7 mouse cellular contexts compared by ENCODE assay signal in the genomic region with DNA sequence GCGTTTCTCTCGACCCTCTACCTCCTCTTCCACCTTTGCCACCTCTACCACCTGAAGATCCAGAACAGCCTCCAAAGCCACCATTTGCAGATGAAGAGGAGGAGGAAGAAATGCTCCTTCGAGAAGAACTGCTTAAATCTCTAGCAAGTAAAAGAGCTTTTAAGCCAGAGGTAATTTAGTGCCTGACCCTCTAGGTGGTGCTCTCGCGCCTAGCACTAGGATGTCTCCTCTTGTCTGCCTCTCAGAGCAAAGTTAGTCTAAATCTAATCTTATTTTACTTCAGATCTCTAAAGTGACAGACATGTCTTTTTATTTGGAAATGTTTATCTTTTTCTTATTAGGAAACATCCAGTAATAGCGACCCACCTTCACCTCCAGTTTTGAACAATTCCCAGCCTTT. TPM values are rescaled to one million over a fixed set of nuclear protein-coding genes. Genes with fewer than 3 reads are reported as not detected.
A peak's percentile ranks its signal among the peaks of the same experiment; 100 is the strongest.
DNase-seq lines count a peak whose midpoint lies in the region; ATAC-seq and TF ChIP-seq lines count a peak whose summit lies in the region.

No protein-coding gene starts in this region.

- H3K9ac ChIP-seq in intestine, postnatal 0 days (ENCODE audit: low read depth, low read length): no peak overlapping the region
- H3K9ac ChIP-seq in liver, adult 2 months (ENCODE audit: low read depth, low read length): no peak overlapping the region

- ATAC-seq in erythroid progenitor cell, adult 5-6 weeks (replicated peaks; ENCODE audit: low FRiP score, poor library complexity, severe bottlenecking): 0 out of 2 replicates have a peak, but pooled peaks have one; percentile 54
- no peak for ATAC-seq in intestine, postnatal 0 days

- H3K27me3 ChIP-seq in intestine, postnatal 0 days (replicated peaks; ENCODE audit: control insufficient read depth, insufficient read depth, low read length): no peaks in the 10 kb centered on the region
- H3K27me3 ChIP-seq in liver, adult 2 months (ENCODE audit: control insufficient read depth, insufficient read depth, low read length): no peaks in the 10 kb centered on the region

- peak; percentile 21 for DNase-seq in urinary bladder, adult 2 months (ENCODE audit: low spot score)
- DNase-seq in urinary bladder, postnatal 10 days (ENCODE audit: low spot score): no peak
- peak; percentile 81 for DNase-seq in brain, adult 2 months (ENCODE audit: low read depth, low spot score)
- peak; percentile 30 for DNase-seq in liver, adult 2 months (ENCODE audit: extremely low read depth, low read depth, low spot score)
- peak; percentile 53 to 75 for DNase-seq in right cerebral cortex, postnatal 10 days (ENCODE audit: low spot score in 2 of 2)

- H3K4me1 ChIP-seq in intestine, postnatal 0 days (replicated peaks; ENCODE audit: control insufficient read depth, insufficient read depth, low read length): no peaks in the 10 kb centered on the region
- H3K4me1 ChIP-seq in liver, adult 2 months (ENCODE audit: control insufficient read depth, insufficient read depth, low read length): no peaks in the 10 kb centered on the region

- 62% methylated on average over 6 of the region's 6 CpGs for WGBS in intestine, postnatal 0 days
- 76% methylated on average over 6 of the region's 6 CpGs for WGBS in liver, adult 2 months

- no peak overlapping the region for H3K4me2 ChIP-seq in intestine, postnatal 0 days (replicated peaks; ENCODE audit: low read depth)

- peaks cover 68% of the 10 kb centered on the region for H3K36me3 ChIP-seq in intestine, postnatal 0 days (ENCODE audit: control insufficient read depth, insufficient read depth)
- H3K36me3 ChIP-seq in liver, adult 2 months (ENCODE audit: control insufficient read depth, insufficient read depth, low read length): peaks cover 67% of the 10 kb centered on the region

- no peaks in the 10 kb centered on the region; the same call in 1 of the 2 replicates for H3K79me2 ChIP-seq in liver, adult 2 months (ENCODE audit: control insufficient read depth, insufficient read depth, low read length)

- no peak overlapping the region for H3K4me3 ChIP-seq in intestine, postnatal 0 days (ENCODE audit: low read depth, low read length)
- no peak overlapping the region for H3K4me3 ChIP-seq in liver, adult 2 months (ENCODE audit: insufficient read depth, low read depth, low read length)

- H3K27ac ChIP-seq in intestine, postnatal 0 days (ENCODE audit: low read depth, low read length): no peak overlapping the region
- no peak overlapping the region for H3K27ac ChIP-seq in liver, adult 2 months (replicated peaks; ENCODE audit: insufficient read depth, low read depth, low read length)

- no peaks in the 10 kb centered on the region for H3K9me3 ChIP-seq in intestine, postnatal 0 days (ENCODE audit: control insufficient read depth)

- peak; percentile 84 for TF ChIP-seq CTCF in intestine, postnatal 0 days (IDR thresholded peaks at IDR 0.05; ENCODE audit: low read depth)
- TF ChIP-seq CTCF in liver, adult 2 months (IDR thresholded peaks at IDR 0.05; ENCODE audit: low read depth, low read length): peak; percentile 58; the same call in 1 of the 2 replicates

- TF ChIP-seq POLR2A in liver, adult 2 months (IDR thresholded peaks at IDR 0.05; ENCODE audit: extremely low read depth, insufficient read depth, low read length): no peak

RNA-seq across cellular contexts. Expression of a gene that starts 21.6 kb away (rescaled TPM):
- 82.9 and 116 TPM in 2 replicates for polyA plus RNA-seq in urinary bladder, adult 2 months (2012; rRNA removed)
- total RNA-seq in erythroid progenitor cell, adult 5-6 weeks (2015; ENCODE audit: low replicate concordance): 115 and 122 TPM in 2 replicates
- 69.8 and 72.4 TPM in 2 replicates for total RNA-seq in erythroid progenitor cell, adult 5-6 weeks (2017; ENCODE audit: low replicate concordance)
- polyA plus RNA-seq in intestine, postnatal 0 days (2015; fragmentation: Nextera tagmentation; extraction: Ambion mirVana): 11.5 and 12.0 TPM in 2 replicates
- 28.3 and 31.6 TPM in 2 replicates for total RNA-seq in liver, adult 2 months (2014; rRNA removed)
- polyA plus RNA-seq in liver, adult 2 months (2012; rRNA removed): 6.0 and 7.9 TPM in 2 replicates

RNA-seq across cellular contexts. Expression of a gene that starts 22.1 kb away (rescaled TPM):
- polyA plus RNA-seq in urinary bladder, adult 2 months (2012; rRNA removed): 9.9 and 11.1 TPM in 2 replicates
- 8.0 and 12.3 TPM in 2 replicates for total RNA-seq in erythroid progenitor cell, adult 5-6 weeks (2015; ENCODE audit: low replicate concordance)
- total RNA-seq in erythroid progenitor cell, adult 5-6 weeks (2017; ENCODE audit: low replicate concordance): 5.9 and 11.4 TPM in 2 replicates
- polyA plus RNA-seq in intestine, postnatal 0 days (2015; fragmentation: Nextera tagmentation; extraction: Ambion mirVana): 10.0 and 10.4 TPM in 2 replicates
- total RNA-seq in liver, adult 2 months (2014; rRNA removed): 6.6 and 8.7 TPM in 2 replicates
- 2.5 and 3.8 TPM in 2 replicates for polyA plus RNA-seq in liver, adult 2 months (2012; rRNA removed)

RNA-seq across cellular contexts. Expression of a gene that starts 44.1 kb away (rescaled TPM):
- 18.8 and 19.4 TPM in 2 replicates for polyA plus RNA-seq in urinary bladder, adult 2 months (2012; rRNA removed)
- total RNA-seq in erythroid progenitor cell, adult 5-6 weeks (2015; ENCODE audit: low replicate concordance): 12.6 and 18.0 TPM in 2 replicates
- 6.8 and 27.8 TPM in 2 replicates for total RNA-seq in erythroid progenitor cell, adult 5-6 weeks (2017; ENCODE audit: low replicate concordance)
- 47.4 and 50.7 TPM in 2 replicates for polyA plus RNA-seq in intestine, postnatal 0 days (2015; fragmentation: Nextera tagmentation; extraction: Ambion mirVana)
- 30.8 and 36.7 TPM in 2 replicates for total RNA-seq in liver, adult 2 months (2014; rRNA removed)
- 41.8 and 47.4 TPM in 2 replicates for polyA plus RNA-seq in liver, adult 2 months (2012; rRNA removed)
